Comparison of ENCODE assay signal across 8 mouse cellular contexts in the genomic region with DNA sequence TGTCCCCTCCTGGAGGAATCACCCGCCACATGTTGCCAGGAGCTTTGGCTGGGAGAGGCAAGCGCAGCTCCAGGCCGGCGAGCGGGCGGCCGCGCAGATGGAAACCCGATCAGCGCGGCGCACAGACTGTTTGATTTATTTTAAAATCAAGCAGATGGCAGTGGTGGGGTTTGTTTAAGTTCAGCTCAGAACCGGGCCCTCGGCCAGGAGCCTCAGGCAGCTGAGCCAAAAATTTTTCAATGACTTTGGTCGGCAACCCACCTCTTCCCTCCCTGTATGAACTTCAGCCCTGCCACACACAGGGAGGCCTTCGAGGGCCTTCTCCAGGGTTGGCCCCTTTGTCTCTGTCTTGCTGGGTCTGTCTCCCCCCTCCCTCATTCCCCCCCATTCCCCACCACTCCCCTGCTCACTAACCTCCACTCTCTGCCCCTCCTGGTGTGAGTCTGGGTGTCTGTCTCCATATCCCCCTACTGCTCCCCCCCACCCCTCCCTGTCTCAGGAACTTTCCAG. TPM values are rescaled to one million over a fixed set of nuclear protein-coding genes. Genes with fewer than 3 reads are reported as not detected.
DNase-seq lines count a peak whose midpoint lies in the region; ATAC-seq and TF ChIP-seq lines count a peak whose summit lies in the region.

No protein-coding gene starts in this region.

- ATAC-seq in embryonic facial prominence, embryonic 11.5 days (replicated peaks; ENCODE audit: insufficient number of reproducible peaks, low FRiP score, low TSS enrichment, low read depth): peak; percentile 66
- ATAC-seq in intestine, postnatal 0 days: peak; percentile 29; the same call in 1 of the 2 replicates
- peak; percentile 75 for ATAC-seq in midbrain, embryonic 12.5 days (ENCODE audit: low FRiP score, low read depth)
- peak; percentile 59 for ATAC-seq in stomach, postnatal 0 days (ENCODE audit: low FRiP score, low TSS enrichment)

- no peak for TF ChIP-seq EP300 in stomach, postnatal 0 days (optimal IDR thresholded peaks at IDR 0.05)

- H3K36me3 ChIP-seq in embryonic facial prominence, embryonic 11.5 days (replicated peaks; ENCODE audit: control insufficient read depth, insufficient read depth, low read depth, low read length): no peaks in the 10 kb centered on the region
- no peaks in the 10 kb centered on the region for H3K36me3 ChIP-seq in intestine, postnatal 0 days (ENCODE audit: control insufficient read depth, insufficient read depth)
- no peaks in the 10 kb centered on the region for H3K36me3 ChIP-seq in midbrain, embryonic 12.5 days
- H3K36me3 ChIP-seq in stomach, postnatal 0 days (ENCODE audit: control insufficient read depth, insufficient read depth, low read length): no peaks in the 10 kb centered on the region

- H3K27ac ChIP-seq in embryonic facial prominence, embryonic 11.5 days (replicated peaks; ENCODE audit: low read depth, low read length): peak overlapping the region; percentile 98
- H3K27ac ChIP-seq in intestine, postnatal 0 days (ENCODE audit: low read depth, low read length): no peak overlapping the region; the same call in 1 of the 2 replicates
- H3K27ac ChIP-seq in midbrain, embryonic 12.5 days (replicated peaks): peak overlapping the region; percentile 85
- H3K27ac ChIP-seq in stomach, postnatal 0 days (replicated peaks): peak overlapping the region; percentile 74

- peaks cover 37% of the 10 kb centered on the region for H3K4me1 ChIP-seq in embryonic facial prominence, embryonic 11.5 days (ENCODE audit: control insufficient read depth, insufficient read depth, low read length)
- H3K4me1 ChIP-seq in intestine, postnatal 0 days (replicated peaks; ENCODE audit: control insufficient read depth, insufficient read depth, low read length): 0 out of 2 replicates have a peak, but pooled peaks cover 3% of the 10 kb centered on the region
- H3K4me1 ChIP-seq in midbrain, embryonic 12.5 days: peaks cover 78% of the 10 kb centered on the region
- peaks cover 10% of the 10 kb centered on the region for H3K4me1 ChIP-seq in stomach, postnatal 0 days (replicated peaks; ENCODE audit: control insufficient read depth, insufficient read depth)

- peak overlapping the region; percentile 5 for H3K4me2 ChIP-seq in embryonic facial prominence, embryonic 11.5 days (ENCODE audit: low read depth, low read length)
- H3K4me2 ChIP-seq in intestine, postnatal 0 days (replicated peaks; ENCODE audit: low read depth): peak overlapping the region; percentile 47
- peak overlapping the region; percentile 34; the same call in 1 of the 2 replicates for H3K4me2 ChIP-seq in midbrain, embryonic 12.5 days (replicated peaks)
- peak overlapping the region; percentile 52 for H3K4me2 ChIP-seq in stomach, postnatal 0 days (replicated peaks; ENCODE audit: low read depth)

- peak; percentile 81 for DNase-seq in adrenal gland, postnatal 10 days
- peak; percentile 89 for DNase-seq in embryonic facial prominence, embryonic 11.5 days (ENCODE audit: low spot score)
- peak; percentile 98 for DNase-seq in heart, adult 11 months
- DNase-seq in left cerebral cortex, postnatal 4 days: peak; percentile 90
- DNase-seq in stomach, postnatal 0 days (ENCODE audit: low spot score): peak; percentile 72
- no peak for DNase-seq in thymus, postnatal 25 days

- WGBS in embryonic facial prominence, embryonic 11.5 days: under 1% methylated on average over 16 of the region's 16 CpGs
- WGBS in intestine, postnatal 0 days: 12% methylated on average over 16 of the region's 16 CpGs
- 10% methylated on average over 16 of the region's 16 CpGs for WGBS in midbrain, embryonic 12.5 days
- WGBS in stomach, postnatal 0 days: under 1% methylated on average over 16 of the region's 16 CpGs

- TF ChIP-seq CTCF in intestine, postnatal 0 days (IDR thresholded peaks at IDR 0.05; ENCODE audit: low read depth): no peak
- TF ChIP-seq CTCF in stomach, postnatal 0 days (IDR thresholded peaks at IDR 0.05; ENCODE audit: low read depth): peak; percentile 17

- H3K4me3 ChIP-seq in embryonic facial prominence, embryonic 11.5 days (ENCODE audit: low read depth, low read length): no peak overlapping the region
- no peak overlapping the region for H3K4me3 ChIP-seq in intestine, postnatal 0 days (ENCODE audit: low read depth, low read length)
- no peak overlapping the region for H3K4me3 ChIP-seq in midbrain, embryonic 12.5 days
- H3K4me3 ChIP-seq in stomach, postnatal 0 days (ENCODE audit: low read depth, low read length): peak overlapping the region; percentile 12; the same call in 1 of the 2 replicates

- no peaks in the 10 kb centered on the region for H3K27me3 ChIP-seq in embryonic facial prominence, embryonic 11.5 days (ENCODE audit: control insufficient read depth, insufficient read depth, low read length)
- H3K27me3 ChIP-seq in intestine, postnatal 0 days (replicated peaks; ENCODE audit: control insufficient read depth, insufficient read depth, low read length): no peaks in the 10 kb centered on the region
- peaks cover 9% of the 10 kb centered on the region for H3K27me3 ChIP-seq in midbrain, embryonic 12.5 days
- no peaks in the 10 kb centered on the region for H3K27me3 ChIP-seq in stomach, postnatal 0 days (ENCODE audit: control insufficient read depth, insufficient read depth, low read length)

- H3K9me3 ChIP-seq in embryonic facial prominence, embryonic 11.5 days (replicated peaks; ENCODE audit: control insufficient read depth, low read length): no peaks in the 10 kb centered on the region
- no peaks in the 10 kb centered on the region for H3K9me3 ChIP-seq in intestine, postnatal 0 days (ENCODE audit: control insufficient read depth)
- H3K9me3 ChIP-seq in midbrain, embryonic 12.5 days: no peaks in the 10 kb centered on the region
- no peaks in the 10 kb centered on the region for H3K9me3 ChIP-seq in stomach, postnatal 0 days (ENCODE audit: control insufficient read depth, low read length)

- intact Hi-C loops in left cerebral cortex, postnatal 4 days (cut with DNase I): no loop called here

- H3K9ac ChIP-seq in embryonic facial prominence, embryonic 11.5 days (replicated peaks; ENCODE audit: low read length): peak overlapping the region; percentile 45
- H3K9ac ChIP-seq in intestine, postnatal 0 days (ENCODE audit: low read depth, low read length): no peak overlapping the region
- H3K9ac ChIP-seq in midbrain, embryonic 12.5 days (replicated peaks): 0 out of 2 replicates have a peak overlapping the region, but pooled peaks have one; percentile 17
- 0 out of 2 replicates have a peak overlapping the region, but pooled peaks have one; percentile 27 for H3K9ac ChIP-seq in stomach, postnatal 0 days (ENCODE audit: low read length)

RNA-seq across cellular contexts. Expression of a gene that starts 36.7 kb away (rescaled TPM):
- total RNA-seq in adrenal gland, postnatal 10 days (2021): 10 to 100 TPM; 27.2 to 42.9 TPM
- polyA plus RNA-seq in embryonic facial prominence, embryonic 11.5 days (2014; fragmentation: Nextera tagmentation; extraction: Ambion mirVana): 7.5 and 8.1 TPM in 2 replicates
- 6.4 and 7.8 TPM in 2 replicates for polyA plus RNA-seq in intestine, postnatal 0 days (2015; fragmentation: Nextera tagmentation; extraction: Ambion mirVana)
- 10 to 100 TPM; 57.4 to 59.3 TPM for total RNA-seq in left cerebral cortex, postnatal 4 days (2021)
- 26.5 and 28.8 TPM in 2 replicates for polyA plus RNA-seq in midbrain, embryonic 12.5 days (2016; fragmentation: Nextera tagmentation; extraction: Ambion mirVana)
- 6.4 and 7.0 TPM in 2 replicates for polyA plus RNA-seq in stomach, postnatal 0 days (2015; fragmentation: Nextera tagmentation; extraction: Ambion mirVana)
